Mouse (Mus musculus): ENCODE measurements around the gene Usp51.
"Not testable (repeated sequence)": the region's sequence is repeated elsewhere in the genome, so short reads cannot be mapped to it uniquely, and the experiment has no call there.

Gene Usp51

GRCm38 (mm10) chrX:153006387-153006841 is at the start of gene Usp51:
Gene Usp51 (plus strand): TSS chrX:153006469.
- no peak for DNase-seq (ENCODE audit: low spot score)

GRCm38 (mm10) chrX:152969606-152970005 is 36.7 kb upstream of the Usp51 start:
- no peak for DNase-seq (ENCODE audit: low spot score)

- DNase-seq (ENCODE audit: low spot score) = not testable (repeated sequence)
These were observed 32.6 kb upstream of the Usp51 start for GRCm38 (mm10) chrX:152973476-152974203.

GRCm38 (mm10) chrX:152974204-152974661 is 32.0 kb upstream of the Usp51 start:
- DNase-seq (ENCODE audit: low spot score) = no peak

GRCm38 (mm10) chrX:152976538-152976937 is 29.7 kb upstream of the Usp51 start:
- no peak for DNase-seq (ENCODE audit: low spot score)

GRCm38 (mm10) chrX:152985009-152985408 is 21.3 kb upstream of the Usp51 start:
- DNase-seq (ENCODE audit: low spot score) = no peak

- not testable (repeated sequence) for DNase-seq (ENCODE audit: low spot score)
These were observed 16.4 kb upstream of the Usp51 start for GRCm38 (mm10) chrX:152989852-152990251.

- DNase-seq (ENCODE audit: low spot score) = not testable (repeated sequence)
These were observed 10.2 kb upstream of the Usp51 start for GRCm38 (mm10) chrX:152996105-152996504.

GRCm38 (mm10) chrX:153007021-153007684 is 884 bp downstream of the Usp51 start:
- peak; percentile 26 for DNase-seq (ENCODE audit: low spot score)

GRCm38 (mm10) chrX:153007685-153008047 is 1.4 kb downstream of the Usp51 start:
- DNase-seq (ENCODE audit: low spot score) = no peak

- DNase-seq (ENCODE audit: low spot score) = not testable (repeated sequence)
These were observed 19.0 kb downstream of the Usp51 start for GRCm38 (mm10) chrX:153025255-153025654.

- DNase-seq (ENCODE audit: low spot score) = not testable (repeated sequence)
These were observed 19.4 kb downstream of the Usp51 start for GRCm38 (mm10) chrX:153025709-153026108.

- DNase-seq (ENCODE audit: low spot score) = not testable (repeated sequence)
These were observed 25.3 kb downstream of the Usp51 start for GRCm38 (mm10) chrX:153031547-153031946.

- peak; percentile 78 for DNase-seq (ENCODE audit: low spot score)
These were observed 31.1 kb downstream of the Usp51 start, which contains the start of gene Mageh1 for GRCm38 (mm10) chrX:153037087-153037971. Gene Mageh1 (minus strand): TSS chrX:153037575.

- DNase-seq (ENCODE audit: low spot score) = not testable (repeated sequence)
These were observed 31.9 kb downstream of the Usp51 start for GRCm38 (mm10) chrX:153037972-153038744.
